Mouse (Mus musculus) small intestine, adult 10 weeks (tissue): ENCODE data around the gene Dcaf5. TPM values are rescaled to one million over a fixed set of nuclear protein-coding genes. Genes with fewer than 3 reads are reported as not detected.

Experiments used
- polyA plus RNA-seq: library from polyadenylated mRNA; stranded (reverse); fragments of 350-450 nt; fragmentation: Illumina TruSeq; extraction: RNeasy Lipid Tissue Mini Kit (QIAGEN cat#74804); gene quantifications from one replicate; pipeline ENCODE4 v1.2.3, GENCODE M21; 2014; ENCODE audit warnings: low replicate concordance

The Dcaf5 gene
- polyA plus RNA-seq: 14.4 TPM

DNA sequence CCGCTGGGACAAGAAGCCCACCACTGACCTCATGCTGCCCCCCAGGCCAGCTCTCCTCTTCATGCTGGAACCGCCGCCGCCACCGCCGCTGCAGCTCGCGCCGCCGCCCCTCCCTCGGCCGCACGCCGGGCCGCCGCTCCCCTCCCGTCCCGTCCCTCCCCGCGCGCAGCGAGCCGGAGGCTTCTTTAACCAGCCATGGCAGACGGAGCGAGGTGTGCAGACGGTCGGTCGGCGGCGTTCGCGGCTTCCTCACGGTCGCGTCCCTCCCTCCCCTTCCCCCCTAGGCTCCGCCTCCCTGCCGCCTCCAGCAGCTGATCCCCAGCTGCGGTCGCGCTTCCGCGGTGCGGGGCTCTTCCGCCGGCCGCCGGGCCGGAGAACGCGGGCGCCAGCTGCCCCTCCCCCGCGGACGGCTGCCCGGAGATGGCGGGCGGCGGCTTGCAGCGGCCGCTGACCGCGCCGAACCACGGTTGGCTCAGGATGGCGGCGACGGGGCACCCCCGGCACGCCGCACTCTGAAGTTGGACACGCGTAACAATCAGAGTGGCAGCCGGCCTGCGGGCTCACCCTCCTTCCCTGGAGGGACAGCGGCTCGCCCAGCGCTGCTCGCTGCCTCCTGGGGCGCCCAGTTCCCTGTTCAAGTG lies at the start of gene Dcaf5:
TSS of gene Dcaf5 (minus strand) at position 266 of the 641 bp plus-strand sequence.

DNA sequence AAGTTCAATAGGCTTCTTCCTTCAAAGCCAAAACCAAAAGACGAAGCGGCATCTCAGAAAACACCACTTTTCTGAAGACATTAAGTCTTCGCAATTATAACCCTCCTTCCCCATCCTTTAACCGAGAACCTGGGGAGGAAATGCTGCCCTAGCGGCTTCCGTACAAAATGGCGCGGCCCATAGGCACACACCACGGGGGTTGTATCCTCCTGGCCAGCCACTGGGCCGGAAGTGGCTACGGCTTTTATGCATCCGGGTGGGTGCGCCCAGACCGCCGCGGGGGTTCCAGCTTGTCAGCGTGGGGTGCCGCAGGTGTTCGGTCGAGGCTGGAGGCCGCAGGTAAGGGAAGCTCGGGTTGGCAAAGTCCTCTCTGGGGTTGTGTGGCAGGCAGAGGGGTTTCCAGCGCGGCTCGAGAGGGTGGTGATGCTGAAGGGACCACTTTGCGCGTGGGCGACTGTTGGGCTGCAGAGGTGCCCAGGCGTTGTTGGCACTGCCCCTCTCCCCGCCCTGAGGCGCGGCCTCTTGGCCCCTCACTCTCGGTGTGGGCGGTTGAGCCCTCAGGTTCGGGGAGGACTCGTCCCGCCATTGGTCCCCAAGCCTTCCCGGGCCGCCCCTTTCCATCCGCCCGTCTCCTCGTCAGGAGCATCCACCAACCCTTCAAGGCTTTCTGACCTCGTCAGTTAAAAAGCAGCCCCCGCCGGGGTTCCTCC lies 26.7 kb upstream of the Dcaf5 start, which contains the start of gene Exd2:
TSS of gene Exd2 (plus strand) at position 154 of the 710 bp plus-strand sequence.

Other genes starting within 250 kb of the Dcaf5 start
- 25.9 TPM for gene Actn1, start 176.2 kb downstream of the Dcaf5 start, polyA plus RNA-seq
- 15.9 TPM for gene Exd2, start 26.5 kb upstream of the Dcaf5 start, polyA plus RNA-seq
- 0.11 TPM for gene Galnt16, start 81.7 kb upstream of the Dcaf5 start, polyA plus RNA-seq
- gene Slc39a9, start 207.3 kb upstream of the Dcaf5 start, polyA plus RNA-seq: 111 TPM
- 33.8 TPM for gene Erh, start 207.7 kb upstream of the Dcaf5 start, polyA plus RNA-seq